Mouse (Mus musculus) mammary gland, adult 2 months (tissue): ENCODE results near the gene Dbi. TPM values are rescaled to one million over a fixed set of nuclear protein-coding genes. Genes with fewer than 3 reads are reported as not detected.

Source experiments
- polyA plus RNA-seq: library from polyadenylated mRNA; depleted of rRNA; stranded (reverse); fragments of >200 nt; gene quantifications from 2 replicates; pipeline ENCODE4 v1.2.3, GENCODE M21; 2012; ENCODE audit warnings: low replicate concordance; rRNA removed

Dbi gene
- 1,212 and 1,855 TPM in 2 replicates for polyA plus RNA-seq

DNA sequence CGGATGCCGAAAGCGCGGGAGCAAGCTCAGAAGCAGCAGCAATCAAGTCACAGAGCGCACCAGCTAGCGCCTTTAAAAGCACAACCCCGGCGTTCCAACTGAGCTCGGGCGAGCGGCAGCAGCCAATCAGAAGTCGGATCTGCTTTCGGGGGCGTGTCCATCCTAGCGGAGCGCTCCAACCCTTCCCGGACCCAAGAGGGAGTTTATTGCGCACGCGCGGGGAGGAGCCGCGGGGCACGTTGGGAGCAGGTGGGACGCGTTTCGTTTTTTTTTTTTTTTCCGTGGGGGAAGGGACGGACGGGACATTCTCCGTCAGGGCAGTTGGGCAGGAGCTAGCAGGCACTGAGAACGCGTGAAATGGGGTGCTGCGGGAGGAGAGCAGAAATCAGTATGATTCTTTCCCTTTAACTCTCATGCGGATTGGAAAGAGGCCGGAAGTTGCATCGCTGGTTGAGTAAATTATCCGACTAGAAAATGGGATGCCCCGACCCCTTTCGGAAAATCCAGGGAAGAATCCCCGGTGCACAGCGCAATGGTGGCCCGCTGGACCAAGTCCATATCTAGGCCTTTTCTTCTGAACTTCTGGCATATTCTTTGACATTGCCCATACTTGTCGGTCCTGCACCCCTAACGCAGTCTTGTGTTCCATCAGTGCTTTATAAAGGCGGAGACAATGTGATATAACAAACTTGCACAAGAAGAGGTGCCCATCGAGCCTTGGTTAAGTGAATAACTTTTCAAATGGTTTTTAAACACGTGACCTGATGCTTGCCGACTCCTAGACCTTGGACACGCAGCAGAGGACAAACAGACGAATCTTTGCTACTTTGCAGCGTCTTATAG lies at the start of gene Dbi, which contains the start of gene 3110009E18Rik:
Gene Dbi (minus strand): TSS at position 110 of the 843 bp plus-strand sequence.
Gene 3110009E18Rik (plus strand): TSS at position 219 of the 843 bp plus-strand sequence.

DNA sequence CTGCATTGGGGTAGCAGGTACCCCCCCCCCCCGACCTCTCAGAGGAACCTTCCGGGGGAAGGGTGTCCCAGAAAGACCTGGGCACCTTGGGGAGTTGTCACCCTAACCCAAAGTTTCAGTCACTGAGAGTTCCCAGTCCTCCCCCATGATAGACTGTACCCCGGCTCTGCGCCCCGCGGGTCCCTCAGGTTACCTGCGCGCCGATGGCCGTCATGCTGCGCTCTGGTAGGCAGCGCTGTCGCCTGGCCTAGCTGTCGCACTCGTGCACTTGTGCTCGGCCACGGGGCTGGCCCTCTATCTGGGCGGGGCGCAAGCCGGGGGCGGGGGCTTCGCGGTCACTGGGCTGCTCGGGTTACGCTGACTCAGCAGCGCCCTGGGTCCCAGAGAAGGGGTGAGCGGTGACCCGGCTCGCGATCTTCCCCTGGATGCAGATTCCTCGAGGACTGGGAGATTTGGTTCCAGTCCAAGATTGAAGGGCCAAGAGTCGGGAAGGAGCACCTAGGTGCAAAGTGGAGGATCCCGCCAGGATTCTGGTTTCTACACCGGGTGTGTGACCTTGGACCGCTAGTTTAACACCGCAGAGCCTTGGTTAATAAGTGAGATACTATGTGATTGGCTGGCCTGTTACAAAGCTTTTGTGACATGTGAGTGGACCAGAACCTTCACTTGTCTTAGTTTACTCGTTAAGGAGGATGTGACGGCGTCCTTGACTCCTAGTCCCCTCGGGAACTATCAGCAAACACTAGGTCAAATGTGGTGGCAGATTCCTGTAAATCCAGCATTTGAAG lies 47.2 kb downstream of the Dbi start, which contains the start of gene Tmem37:
Gene Tmem37 (minus strand): TSS at position 556 of the 788 bp plus-strand sequence.

Other genes starting within 250 kb of the Dbi start
- gene Tmem177, start 207.9 kb downstream of the Dbi start, polyA plus RNA-seq = 5.1 and 9.9 TPM in 2 replicates
- gene Cfap221, start 123.8 kb downstream of the Dbi start, polyA plus RNA-seq = 0.14 TPM in 1 of 2 replicates, not detected in the other
- gene Sctr, start 114.2 kb downstream of the Dbi start, polyA plus RNA-seq = 5.1 and 9.1 TPM in 2 replicates
- gene Tmem37, start 47.0 kb downstream of the Dbi start, polyA plus RNA-seq = 21.7 and 34.3 TPM in 2 replicates
- gene 3110009E18Rik, start 109 bp upstream of the Dbi start, polyA plus RNA-seq = 1.5 and 1.6 TPM in 2 replicates
- 174 and 198 TPM in 2 replicates for gene Steap3, start 151.6 kb upstream of the Dbi start, polyA plus RNA-seq
- 0.32 and 0.39 TPM in 2 replicates for gene C1ql2, start 219.5 kb upstream of the Dbi start, polyA plus RNA-seq